Mouse (Mus musculus): ENCODE measurements around the gene Lrmda.

Gene Lrmda

DNA sequence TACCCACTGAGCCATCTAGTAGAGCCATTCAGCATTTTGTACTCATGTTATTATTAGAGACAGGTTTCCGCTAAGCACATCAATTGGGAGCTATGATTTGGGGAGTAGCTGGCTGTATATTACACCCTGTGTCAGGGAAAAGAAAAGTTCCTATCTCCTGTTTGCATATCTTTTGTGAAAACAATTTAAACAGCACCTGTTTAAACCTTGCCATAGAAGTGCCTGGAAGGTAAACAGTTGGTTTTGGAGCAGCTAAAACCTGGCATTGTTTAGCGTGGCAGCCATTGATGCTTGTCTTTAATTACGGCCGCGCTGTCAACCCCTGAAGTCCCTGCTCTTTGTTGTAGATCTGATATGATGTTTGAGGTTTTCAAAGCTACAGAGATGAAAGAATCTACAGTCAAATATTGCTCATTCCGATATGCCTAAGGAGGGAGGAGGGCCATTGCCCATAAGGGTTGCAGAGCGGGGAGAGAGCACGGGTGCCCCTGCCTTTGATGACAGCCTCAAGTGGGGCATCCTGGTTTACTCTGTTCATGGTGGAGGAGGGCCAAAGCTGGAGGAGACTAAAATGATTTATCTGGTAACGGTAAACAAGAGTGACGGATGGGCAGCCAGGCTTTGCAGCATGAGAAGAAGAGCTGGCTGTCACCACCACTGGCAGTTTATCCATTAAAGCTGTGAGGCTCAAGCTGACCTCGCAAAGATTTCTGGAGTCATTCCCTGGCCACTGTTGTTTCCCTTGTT, 306.9 kb downstream of the Lrmda start:
- no peak for DNase-seq (ENCODE audit: low spot score)

DNA sequence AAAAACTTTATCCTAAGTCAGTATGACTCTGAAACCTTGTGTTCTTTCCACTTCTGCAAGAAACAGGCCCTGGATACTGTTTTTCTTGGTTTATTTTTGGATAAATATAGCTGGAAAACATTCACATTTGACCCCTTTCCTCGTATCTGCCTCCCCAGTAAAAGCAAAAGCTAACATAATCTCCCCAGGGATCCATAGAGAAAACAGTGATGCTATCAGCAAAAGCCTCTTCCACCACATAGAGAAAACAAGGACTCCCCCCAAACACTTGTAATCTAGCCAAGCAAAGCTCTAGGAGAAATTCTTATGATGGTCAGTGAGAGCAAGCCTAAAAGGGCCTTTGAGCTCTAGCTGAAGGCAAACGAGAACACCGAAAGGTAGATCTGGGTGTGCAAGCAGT, 309.7 kb downstream of the Lrmda start:
- DNase-seq (ENCODE audit: low spot score): no peak

DNA sequence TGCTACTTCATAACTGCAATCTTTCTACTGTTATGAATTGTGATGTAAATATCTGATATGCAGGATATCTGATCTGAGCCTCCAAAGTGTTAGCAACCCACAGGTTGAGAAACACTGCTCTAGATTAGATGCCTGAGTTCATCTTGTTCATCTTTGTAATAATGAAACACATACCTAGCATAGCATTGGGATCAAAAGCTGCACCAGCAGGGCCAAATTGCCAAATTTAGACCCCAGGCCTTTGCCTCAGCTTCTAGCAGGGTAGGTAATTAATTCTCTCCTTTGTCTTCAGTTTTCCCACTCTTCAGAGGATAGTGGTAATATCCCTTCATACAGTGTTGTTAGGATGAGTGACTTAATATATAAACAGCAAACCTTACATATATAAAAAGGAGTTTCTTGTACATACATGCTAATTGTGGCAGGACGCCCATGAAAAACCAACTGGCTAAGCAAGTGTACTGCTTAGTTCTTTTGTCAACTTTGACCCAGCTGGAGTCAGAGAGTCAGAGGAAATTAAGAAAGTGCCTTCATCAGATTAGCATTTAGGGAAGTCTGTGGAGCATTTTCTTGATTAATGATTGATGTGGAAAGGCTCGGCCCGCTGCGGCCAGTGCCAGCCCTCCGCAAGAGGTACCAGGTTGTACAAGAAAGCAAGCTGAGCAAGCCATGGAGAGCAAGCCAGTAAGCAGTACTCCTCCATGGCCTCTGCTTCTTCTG, 315.7 kb downstream of the Lrmda start:
- DNase-seq (ENCODE audit: low spot score): no peak

DNA sequence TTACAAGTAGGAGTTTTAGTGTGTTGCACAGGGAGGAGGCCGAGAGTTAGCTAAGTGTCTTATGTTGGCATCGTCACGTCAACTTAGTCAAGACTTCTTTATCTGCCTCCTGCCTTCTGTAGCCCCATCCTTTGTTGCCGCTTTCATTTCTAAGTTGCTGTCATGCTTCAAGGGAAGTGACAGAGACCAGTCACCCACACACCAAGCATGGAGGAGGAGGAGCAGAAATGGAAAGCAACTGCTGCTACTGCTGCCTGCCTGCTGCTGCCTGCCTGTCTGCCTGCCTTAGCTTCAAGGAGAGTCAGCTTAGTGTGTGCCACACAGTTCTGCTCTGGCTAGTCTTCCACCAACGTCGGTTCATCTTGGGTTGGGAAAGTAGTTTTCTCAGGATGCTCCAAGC, 319.7 kb downstream of the Lrmda start:
- DNase-seq (ENCODE audit: low spot score): no peak

DNA sequence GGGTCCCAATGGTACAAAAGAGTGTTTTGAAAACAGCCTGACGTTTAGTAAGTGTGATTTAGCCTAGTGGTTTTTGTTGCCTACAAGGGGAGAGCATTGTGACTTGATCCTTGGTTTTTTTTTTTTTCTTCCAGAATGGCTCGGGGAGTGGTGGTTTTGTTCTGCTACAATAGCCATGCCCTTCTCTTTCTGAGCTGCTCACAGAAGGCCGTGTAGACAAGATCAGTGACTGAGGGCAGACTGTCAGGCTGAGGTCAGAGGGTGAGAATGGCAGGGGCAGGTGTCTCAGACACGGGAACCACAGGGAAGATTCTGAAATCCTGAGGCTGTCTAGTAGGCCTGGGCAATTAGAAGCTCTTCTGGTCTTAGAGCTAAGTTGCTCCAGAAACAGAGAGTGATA, 323.8 kb downstream of the Lrmda start:
- no peak for DNase-seq (ENCODE audit: low spot score)

DNA sequence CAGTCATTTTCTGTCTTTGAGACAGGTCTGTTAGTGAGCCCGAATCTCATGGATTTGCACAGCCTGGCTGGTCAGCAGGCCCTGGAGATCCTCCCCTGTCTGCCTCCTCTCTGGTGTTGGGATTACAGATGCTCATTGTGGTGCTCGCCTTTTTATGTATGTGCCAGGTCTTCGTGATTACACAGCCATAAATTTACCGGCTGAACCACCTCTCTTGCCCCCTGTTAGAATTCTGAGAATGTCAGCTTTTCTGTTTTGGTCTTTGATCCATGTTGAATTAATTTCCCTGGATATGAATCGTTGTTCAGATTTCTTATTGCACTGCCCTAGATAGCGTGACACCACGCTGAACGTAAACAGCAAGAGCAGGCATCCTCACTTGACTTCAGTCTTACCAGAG, 325.7 kb downstream of the Lrmda start:
- no peak for DNase-seq (ENCODE audit: low spot score)

DNA sequence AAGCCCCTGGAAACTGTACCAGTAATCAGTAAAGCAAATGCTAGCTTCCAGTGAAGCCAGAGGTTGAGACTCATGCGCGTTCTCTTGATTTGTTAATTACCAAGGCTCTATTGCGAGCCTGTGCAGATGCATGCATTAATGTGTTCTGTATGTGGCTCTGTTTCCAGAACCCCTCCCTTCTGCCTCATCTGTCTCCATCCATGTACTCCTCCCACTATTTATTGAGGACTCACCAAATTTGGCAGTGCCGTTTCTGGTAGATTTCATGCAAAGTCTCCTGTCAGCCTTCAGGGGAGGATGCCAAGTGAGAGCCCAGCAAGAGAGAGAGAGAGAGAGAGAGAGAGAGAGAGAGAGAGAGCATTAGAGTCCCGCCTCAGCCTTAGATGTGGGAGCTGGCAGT, 334.1 kb downstream of the Lrmda start:
- DNase-seq (ENCODE audit: low spot score): no peak

DNA sequence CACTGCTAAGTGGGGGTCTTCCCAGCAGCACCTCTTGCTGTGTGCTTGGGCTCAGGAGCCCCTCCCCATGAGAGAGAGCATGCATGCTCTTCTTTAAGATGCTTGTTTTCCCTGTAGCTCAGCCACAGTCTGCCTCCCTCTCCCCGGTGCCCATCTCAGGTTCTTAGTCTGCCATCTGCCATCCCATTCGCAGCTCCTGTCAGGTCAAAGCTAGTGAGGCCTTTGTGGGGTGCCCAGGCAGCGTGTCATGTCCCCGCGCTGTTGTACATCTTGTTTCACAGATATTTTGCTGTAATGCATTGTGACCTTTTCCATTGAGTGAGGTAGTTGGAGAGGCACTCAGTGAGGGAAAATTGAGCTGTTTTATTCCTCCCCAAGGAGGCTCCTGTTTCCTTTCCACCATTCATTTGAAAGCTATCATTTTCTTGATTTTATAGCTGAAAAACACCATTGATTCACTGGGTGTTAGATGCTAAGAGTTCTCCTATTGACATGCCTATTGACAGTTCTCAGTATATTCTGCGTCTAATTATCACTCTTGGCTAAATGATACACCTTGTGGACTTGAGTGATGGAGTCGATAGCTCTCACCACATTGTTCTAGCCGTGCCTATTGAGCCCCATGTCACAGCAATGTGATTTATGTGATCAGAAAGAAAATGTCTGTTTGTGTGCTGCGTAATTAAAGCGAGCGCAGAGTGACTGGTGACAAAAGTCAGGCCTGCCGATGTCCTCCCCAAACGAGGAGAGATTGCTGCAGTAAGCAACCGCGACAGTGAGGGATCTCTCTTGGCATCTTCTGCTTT, 335.5 kb downstream of the Lrmda start:
- DNase-seq (ENCODE audit: low spot score): no peak

DNA sequence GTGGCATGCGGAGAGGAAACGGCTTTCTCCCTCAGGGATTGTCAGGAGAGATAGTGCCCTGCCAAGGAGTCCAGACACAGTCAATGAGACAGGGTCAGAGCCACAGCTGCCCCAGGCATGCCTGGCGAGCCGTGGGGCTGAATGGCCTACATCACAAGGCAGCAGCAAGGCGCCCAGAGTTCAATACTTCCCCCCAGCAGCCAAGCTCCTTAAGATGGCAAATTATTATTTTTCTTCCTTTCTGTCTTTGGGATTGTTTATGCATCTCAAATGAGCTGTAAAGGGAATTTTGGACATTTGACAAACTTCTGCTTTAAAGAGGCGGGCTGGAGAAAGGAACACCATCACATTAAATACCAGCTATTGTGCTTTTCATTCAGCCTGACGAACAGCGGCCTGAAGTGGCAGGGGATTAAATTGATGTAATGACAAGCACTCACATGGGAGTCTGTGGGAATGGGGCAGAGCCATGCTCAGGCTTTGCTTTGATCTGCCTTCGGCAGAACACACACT, 338.5 kb downstream of the Lrmda start:
- no peak for DNase-seq (ENCODE audit: low spot score)

DNA sequence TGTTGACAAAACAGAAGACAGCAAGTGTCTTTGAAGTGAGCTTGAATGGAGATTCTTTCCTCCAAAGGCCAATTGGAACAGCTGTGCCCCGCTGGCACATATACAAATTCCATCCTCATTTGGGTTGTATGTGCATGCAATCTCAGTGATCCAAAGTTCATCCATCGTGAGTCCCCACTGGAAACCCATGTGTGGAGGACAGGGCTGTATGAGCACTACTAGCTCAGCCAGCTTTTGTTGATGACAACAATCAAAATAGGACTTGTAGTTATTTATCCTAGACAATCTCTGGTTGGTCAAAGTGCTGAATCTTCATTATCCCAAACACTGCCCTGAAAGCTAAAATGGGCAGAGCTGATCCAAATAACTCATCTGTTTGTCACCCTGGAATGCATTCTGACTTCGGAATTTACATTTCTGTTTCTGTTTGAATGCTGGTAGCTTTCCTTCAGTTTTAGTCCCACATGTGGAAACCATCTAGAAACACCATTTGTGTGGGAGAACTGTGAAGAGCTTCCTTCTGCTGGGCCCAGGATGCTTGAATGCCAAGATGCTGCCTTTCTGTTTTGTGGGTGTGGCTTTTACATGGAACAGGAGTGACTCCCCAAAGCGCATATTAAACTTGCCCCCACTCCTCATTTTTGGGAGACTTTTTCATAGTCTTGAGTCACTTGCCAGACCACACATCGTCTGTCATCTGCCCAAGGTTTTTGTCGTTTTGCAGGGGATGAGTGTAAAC, 344.7 kb downstream of the Lrmda start:
- no peak for DNase-seq (ENCODE audit: low spot score)

DNA sequence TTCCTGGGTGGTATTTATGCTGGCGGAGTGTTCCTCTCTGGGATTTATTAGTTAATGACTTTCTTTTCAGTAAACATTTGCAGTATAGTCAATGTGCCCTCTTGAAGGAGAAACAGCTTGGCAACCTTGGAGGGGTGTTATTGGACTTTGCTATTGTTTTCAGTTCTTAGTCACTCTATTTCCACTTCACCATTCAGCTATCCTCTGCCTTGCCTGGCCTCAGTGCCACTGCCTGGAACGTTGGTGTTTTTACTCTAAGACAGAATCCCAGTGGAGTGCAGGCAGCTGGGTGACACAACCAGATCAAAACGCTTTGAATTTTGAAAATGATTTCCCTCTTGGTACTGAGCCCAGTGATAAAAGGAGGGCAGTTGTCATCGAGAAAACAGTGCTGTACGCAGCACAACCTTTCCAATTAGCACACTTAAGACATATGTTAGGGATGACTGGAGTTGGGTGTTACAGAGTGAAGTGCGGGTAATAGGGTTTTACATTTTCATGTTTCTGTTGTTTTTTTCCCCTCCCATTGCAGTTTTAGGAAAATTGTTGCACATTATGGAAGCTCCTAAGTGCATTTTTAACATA, 345.4 kb downstream of the Lrmda start:
- DNase-seq (ENCODE audit: low spot score): no peak

DNA sequence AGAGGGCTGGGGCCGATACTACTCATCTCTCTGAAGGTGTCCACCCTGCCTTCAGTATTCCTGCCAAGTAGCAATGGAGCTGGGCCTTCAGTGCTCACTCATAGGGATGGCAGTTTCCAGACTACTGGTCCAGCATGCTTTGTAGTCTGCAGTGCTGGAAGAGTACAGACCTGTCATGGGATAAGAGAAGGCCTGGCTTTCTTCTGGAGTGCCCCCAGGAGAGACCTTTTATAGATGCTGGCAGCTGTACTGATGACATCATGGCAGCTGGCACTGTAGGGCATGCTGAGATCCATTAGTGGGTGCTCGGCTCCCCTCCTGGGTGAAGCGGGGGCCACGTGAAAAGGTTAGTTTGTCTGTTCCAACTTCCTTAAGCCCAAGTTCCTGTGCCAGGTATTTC, 348.1 kb downstream of the Lrmda start:
- no peak for DNase-seq (ENCODE audit: low spot score)

DNA sequence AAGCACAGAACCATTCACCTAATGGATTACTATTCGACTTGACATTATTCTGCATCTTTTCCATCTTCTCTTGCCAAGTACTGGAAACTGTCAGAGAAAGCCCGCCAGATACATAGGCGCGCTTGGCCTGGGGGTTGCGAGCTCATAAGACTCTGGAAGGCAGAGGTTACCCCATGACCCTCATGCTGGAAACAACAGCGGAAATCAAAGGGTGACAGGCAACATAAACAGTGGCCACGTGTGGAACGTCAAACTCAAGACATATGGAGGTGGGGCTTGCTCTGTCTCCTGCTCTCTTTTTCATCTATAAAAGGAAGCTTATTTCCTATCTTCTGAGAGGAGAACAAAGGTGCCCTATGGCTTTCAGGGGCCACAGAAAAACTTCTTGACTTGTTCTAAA, 351.6 kb downstream of the Lrmda start:
- no peak for DNase-seq (ENCODE audit: low spot score)

DNA sequence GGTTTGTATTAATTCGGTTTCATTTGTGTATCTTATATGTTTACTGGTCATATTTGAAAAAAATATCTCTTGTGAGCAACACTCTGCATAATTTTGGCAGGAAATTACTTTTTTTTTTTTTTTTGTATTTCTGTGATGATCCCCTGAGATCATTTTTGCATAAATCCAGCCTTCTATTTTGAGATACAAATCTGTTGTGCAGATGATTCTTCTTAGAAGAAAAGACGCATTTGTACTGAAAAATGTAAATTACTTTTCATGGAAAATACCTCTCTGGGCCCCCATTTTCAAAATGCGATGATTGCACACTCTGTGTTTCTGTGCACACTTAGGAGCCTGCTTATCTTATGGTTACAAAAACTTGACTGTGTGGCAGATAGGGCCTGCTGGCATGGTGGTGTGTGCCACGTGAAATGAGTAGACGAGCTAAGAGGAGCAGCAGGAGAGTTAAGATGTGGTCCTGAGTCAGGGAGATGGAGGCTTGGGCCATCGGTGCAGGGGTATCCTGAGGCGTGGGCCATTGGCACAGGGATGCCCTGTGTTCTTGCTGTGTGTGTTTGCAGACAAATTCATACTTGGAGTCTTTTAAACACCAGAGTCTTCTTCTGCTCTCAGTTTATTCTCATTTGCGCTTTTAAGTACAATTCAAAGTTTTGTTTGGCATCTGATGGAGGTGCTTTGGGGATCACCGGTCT, 353.3 kb downstream of the Lrmda start:
- no peak for DNase-seq (ENCODE audit: low spot score)

DNA sequence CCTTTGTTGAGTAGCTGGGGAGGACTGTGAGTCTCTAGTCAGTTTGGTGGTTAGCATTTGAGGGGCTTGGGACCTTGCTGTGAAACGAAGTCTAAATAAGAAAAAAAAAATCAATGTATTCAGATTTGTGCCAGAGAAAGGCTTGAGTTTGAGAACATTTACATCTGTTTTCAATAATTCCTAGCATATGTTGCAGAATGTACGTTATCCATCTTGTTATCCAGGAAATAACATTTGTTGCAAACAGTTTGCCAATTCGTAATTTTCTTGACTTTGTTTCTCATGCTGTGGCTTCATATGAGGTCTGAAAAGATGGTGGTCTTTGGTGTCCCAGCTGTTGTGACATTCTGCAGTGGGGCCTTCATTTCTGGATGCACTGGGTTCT, 353.8 kb downstream of the Lrmda start:
- DNase-seq (ENCODE audit: low spot score): no peak

DNA sequence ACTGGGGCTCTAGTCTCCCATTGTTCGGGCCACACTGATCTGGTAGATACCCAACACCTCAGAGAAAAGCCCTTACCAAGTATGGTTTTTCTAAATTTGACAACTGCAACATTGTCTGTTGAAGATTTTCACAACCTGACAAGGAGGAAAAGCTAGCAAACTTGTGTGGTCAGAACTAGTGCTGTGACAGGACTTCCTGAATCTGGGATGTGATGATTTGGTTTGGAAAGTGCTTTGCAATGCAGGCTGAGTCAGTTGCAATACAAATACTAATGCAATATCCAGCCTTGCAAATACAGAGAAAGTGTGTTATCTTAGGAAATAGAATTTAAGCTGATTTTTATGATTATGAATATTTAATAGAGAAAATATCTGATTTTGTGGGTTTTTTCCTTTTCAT, 357.6 kb downstream of the Lrmda start:
- DNase-seq (ENCODE audit: low spot score): no peak

DNA sequence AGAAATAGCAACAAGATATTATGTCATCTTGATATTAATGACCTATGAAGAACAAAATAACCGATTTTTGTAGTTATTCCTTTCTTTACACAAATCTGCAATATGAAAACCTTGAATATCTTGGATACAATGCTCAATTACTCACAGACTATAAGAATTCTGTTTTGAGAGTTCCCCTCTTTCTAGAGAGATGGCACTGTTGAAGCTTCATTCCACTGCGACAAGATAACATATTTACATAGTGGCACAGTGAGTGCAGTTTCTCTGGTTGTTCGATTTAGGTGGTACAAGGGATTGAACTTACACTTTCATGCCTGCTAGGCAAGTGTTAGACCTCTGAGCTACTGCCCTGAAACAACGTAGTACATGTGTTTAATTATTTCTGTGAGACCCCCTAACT, 362.6 kb downstream of the Lrmda start:
- DNase-seq (ENCODE audit: low spot score): no peak

DNA sequence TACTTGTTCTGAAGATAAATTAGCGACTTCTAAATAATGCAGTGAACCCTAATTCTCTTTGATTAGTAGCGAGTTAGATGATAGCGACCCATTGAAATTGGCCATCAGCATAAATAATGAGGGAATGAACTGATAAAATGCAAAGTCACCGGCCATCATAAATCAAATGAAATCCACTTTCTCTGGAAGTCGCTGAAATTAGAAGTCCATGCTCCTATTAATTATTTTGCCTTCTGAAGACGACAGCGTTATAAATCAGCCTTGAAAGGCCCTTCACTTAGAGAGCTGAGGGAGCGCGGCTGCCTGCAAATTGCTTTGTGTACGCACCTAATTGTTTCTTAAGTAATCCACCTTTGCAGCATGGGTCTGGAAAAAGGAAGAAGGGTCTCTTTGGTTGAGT, 374.1 kb downstream of the Lrmda start:
- DNase-seq (ENCODE audit: low spot score): no peak

DNA sequence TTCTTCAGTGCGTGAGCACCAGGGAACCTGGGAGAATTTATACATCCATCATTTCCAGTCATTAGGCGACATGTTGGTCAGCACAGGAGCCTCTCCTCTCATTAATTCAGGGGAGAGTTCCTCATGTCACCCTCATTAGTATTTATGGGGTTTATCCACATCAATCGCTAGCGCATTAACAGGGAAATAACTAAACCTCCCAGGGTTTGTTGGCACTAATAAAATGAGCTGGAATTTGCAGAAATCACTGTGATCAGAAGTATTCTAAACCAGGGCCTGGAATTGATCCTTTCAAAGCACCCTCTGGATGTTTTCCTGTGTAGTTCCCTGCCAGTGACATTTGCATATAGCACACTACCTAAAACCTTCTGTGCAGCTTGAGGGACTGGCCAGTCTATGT, 382.9 kb downstream of the Lrmda start:
- no peak for DNase-seq (ENCODE audit: low spot score)

DNA sequence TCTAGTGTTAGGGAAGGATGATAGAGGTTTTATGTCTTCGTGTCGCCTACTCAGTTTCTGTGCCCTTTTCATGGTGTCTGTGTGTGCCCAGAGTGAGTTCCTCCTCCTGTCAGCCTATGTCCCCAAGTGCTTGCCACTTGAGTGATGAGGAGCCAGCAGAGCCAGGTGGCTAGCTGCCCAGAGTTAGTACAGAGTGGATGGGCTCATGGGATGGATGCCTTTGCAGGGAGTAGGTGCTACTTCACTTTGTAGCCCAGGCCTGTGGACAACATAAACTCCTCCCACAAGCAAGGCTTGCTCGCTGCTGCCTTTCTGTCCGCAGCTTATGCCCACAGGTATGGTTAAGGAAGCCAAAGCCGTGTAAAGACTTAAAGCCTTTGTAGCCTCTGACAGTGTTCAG, 387.1 kb downstream of the Lrmda start:
- no peak for DNase-seq (ENCODE audit: low spot score)

DNA sequence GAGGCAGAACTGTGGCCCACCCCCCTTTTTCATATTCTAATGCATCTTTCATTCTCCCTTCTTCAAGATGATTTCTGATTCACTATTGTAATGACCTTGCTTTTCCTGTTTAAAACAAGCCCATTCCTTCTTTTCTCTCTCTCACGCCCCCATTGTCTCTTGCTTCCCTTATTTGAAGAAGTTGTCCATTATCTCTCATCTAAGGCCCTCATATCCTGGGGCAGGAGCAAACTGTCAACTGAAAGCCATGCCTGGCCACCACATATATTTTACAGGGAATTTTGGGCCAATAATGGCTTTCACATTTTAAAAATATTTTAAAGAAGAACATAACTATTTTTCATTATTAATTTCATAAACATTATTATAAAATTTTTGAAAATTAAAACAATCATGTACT, 391.3 kb downstream of the Lrmda start:
- DNase-seq (ENCODE audit: low spot score): no peak
